Mouse (Mus musculus) yolk sac, embryonic 10.5 days (tissue): ENCODE results near the gene Grn.
A peak's percentile ranks its signal among the peaks of the same experiment; 100 is the strongest.
"Not testable (repeated sequence)": the region's sequence is repeated elsewhere in the genome, so short reads cannot be mapped to it uniquely, and the experiment has no call there.

Experiments used
- DNase-seq: peaks from one replicate; pipeline ENCODE4 v3.0.0-alpha.2; 2017; ENCODE audit warnings: low spot score

Gene Grn

DNA sequence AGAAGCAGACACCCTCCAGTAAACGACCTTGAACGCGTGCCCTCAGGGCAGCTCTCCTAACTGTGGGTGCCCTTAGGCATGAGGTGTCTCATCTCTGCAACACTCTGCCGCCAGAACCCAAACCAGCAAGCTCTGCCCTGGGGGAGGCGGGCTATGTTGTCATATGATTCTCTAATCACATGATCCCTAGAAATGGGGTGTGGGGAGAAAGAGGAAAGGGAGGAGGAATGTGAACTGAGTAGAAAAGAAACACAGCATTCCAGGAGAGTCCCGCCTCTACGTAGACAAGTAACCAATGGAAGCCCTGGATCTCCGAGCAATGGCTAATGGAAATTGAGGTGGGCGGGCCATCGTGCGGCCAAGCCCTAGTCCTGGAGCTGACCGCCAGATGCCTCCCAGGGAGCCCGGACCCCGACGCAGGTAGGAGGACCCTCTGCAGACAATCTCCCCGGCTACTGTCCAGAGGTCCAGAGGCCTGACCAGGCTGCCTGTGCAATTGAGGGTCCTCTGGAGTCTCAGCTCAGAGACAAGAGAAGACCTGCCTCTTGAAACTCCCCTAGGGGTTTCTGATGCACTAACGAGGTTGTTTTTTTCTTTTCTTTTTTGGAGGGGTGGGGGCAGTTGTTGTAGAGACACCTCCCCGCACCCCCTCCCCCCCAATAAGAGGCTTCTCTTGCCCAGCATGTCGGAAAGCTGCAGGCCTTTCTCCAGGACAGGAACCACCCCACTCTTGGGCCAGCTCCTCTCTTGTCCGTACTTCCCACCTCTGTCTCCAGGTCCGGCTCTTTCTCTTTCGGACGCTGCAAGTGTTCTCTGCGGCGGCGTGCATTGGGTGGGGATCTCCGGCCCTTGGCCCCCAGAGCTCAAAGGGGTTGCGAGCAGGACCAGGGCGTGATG is at the start of gene Grn:
Gene Grn (plus strand): TSS at position 195 of the 897 bp plus-strand sequence.
- DNase-seq, result peak; percentile 94

DNA sequence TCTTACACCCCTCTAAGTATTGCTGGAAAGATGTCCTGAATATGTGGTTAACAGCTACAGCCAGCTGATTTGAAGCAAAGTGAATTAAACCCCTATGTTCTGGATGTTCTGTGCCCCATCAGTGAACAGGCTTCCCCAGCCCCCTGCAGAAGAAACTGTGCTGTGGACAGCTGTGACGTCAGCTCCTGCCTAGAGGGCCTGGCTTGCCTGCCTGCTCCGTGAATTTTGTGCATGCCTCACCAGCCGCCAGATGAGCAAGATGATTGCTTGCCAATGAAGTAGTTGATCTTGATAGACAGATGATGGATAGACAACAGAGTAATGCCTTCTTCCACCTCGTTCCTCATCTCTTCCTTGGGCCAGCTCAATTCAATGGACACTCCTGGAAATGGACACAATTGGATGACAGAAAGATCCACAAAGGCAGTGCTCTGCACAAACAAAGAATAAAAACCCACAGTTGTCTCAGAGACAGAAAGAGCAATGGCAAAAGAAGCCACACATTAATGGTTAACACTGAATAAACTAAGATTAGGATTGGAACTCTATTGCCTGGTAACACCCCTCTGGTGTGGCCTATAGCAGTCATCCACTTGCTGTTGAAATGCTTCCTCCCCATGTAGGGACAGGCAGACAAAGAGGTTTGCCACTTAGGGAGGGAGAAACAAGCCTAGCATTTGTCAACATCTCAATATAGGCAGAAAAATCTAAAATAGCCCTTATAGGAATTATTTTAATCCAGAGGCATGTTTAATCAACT is 48.6 kb upstream of the Grn start:
- no peak for DNase-seq

DNA sequence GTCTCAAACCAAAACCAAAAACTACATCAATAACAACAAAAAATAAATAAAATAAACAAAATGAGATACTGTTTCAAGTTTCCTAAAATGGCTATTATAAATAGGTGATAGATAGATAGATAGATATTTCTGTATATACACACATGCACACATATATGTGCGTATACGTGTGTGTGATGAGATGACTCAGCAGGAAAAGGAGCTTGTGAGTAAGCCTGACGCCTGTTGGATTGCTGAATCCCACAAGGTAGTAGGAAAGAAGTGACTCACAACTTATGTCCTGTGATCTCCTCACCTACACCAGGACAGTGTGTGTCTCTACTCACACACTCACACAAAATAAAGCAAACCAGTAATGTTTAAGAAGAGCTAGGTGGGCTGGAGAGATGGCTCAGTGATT is 47.3 kb upstream of the Grn start:
- DNase-seq, result no peak

DNA sequence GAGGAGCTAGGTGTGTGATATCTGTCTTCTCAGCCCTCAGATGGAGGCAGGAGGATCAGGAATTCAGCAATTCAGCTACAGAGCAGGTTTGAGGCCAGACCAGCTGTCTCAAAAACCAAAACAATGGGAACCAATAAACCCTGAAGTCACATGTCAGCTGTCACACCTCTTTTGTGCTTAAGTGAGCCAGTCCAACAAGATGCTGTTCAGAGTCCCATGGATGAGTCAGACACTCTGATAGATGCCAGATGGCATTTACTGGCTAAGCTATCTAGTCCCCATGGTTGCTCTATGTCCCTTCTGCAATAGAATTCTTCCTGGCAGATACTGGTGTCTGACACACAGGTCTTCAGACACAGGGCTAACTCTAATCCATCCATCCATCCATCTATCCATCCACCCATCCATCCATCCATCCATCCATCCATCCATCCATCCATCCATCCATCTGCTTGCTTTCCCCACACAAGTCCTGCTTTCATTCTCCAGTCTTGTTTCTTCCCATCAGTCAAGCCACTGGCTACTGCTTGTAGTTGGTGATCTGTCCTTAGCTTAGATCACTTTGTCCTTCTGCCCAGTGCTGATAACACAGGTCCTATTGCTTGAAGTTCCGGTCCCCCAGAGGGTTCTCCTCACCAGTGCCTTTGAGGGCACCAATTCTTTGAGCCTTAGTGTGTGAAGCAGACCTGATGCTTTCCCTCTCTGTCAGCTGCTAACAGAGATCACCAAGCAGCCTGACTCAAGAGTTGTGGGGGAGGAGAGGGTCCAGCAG is 46.6 kb upstream of the Grn start:
- DNase-seq, result no peak

DNA sequence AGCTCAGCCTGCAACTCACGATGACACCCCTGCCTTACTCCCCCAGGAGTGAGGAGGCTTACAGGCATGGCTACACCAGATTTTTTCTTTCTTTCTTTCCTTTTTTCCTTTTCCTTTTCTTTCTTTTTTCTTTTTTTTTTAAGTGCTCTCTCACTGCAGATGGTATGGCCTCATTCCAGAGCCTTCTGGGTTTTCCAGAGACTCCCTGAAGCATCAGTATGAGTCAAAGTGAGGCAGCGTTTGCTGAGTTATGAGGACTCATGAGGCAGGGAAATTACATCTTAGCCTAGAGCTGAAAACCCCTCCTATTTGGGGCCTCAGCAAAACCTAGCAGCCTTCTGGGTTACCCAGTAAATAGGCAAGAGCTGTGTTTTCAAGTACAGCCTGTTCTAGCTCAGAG is 45.7 kb upstream of the Grn start:
- DNase-seq, result no peak

DNA sequence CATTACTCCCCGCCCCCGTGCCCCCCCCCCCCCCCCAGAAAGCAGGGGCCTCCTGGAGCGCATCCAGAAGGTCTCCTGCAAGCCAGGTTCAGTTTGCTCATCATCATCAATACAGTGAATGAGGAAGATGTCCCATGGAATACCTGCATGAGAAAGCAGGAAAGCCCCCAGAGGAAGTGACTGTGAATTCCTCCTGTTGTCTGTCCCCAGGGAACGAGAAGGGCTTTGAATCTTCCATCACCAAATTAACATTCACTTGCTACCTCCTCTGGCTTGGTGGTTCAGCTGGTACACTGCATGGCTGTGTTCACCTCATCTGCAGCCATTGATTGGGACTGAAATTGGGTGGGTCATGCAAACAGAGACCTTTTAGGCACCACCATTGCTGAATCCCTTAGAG is 45.0 kb upstream of the Grn start:
- DNase-seq, result no peak

DNA sequence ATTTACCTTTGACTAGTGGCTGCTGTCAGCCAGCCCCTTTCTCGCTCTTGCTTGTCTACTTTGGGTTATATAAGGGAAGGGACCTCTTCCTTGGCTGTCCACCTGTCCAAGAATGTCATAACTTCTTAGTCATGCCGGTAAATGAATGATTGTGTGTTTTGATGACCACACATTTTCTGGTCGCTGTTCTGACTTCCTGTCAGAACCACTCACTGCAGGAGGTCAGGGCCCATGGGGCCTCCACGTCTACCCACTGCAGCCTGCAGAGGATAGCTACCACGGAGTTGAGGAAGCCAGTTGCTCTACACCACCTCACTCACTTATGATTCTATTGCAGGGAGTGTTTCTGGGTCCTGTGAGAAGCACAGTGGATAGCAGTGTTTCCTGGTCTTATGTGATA is 44.0 kb upstream of the Grn start:
- DNase-seq, result no peak

DNA sequence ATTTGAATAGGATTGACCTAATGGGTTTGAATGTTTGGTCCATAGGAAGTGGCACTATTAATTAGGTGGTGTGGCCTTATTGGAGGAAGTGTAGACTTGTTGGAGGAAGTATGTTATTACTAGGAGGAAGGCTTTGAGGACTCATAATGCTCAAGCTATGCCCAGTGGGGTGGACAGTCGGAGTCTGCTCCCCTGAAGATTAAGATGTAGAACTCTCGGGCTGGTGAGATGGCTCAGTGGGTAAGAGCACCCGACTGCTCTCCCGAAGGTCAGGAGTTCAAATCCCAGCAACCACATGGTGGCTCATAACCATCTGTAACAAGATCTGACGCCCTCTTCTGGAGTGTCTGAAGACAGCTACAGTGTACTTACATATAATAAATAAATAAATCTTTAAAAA is 40.7 kb upstream of the Grn start:
- DNase-seq, result not testable (repeated sequence)

DNA sequence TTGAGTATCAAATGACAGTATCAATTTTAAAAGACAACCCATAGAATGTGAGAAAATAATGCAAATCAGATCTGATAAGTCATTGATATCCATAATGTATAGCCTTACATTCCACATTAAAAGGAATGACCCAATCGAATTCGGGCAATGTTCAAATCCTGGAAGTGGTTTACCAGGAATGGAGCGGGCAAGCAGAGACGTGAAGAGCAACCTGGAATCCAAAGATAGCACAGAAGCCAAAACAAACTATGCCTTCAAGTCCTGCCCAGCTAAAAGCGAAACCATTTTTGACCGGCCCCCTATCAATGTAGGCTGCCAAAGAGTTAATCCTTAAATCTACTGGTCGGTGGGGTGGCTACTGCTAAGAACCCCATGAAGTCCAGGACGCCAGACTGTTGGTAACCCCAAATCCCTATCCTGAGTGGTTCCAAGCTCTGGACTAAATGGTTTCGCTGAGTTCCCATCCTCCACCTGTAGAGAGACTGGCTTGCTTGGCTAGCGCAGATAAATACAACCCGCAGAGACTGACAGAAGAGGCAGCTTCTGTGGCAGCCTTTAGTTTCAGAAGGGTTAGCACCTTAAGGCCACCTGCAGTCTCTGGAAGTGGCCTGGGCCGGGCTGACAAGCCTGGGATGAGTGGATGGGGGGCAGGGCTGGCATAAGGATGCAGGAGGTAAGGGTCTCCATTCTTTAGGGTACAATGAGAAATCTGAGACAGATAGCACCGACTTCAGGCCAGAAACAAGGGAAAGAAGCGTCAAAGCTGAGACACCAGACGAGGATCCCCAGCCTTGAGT is 37.5 kb upstream of the Grn start:
- DNase-seq, result no peak

DNA sequence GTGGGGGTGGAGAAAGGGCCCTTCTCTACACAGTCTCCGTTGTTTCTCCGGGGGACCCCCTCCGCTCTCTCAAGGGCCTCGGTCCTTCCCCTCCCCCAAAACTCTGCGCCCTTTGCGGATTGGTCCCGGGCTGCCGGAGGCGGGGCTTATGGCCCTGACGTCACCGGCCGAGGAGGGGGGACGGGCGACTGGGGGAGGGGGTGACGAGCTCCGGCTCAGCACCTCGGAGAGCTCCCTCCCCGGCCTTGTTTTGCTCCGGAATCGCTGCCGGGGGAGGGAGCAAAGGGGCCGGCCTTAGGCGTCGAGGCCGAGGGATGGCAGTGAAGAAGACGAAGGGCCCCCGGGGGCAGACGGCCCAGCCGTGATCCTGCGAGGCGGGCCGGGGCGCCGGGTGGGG is 36.9 kb upstream of the Grn start, which contains the start of gene Rundc3a:
Gene Rundc3a (plus strand): TSS at position 166 of the 397 bp plus-strand sequence.
- peak; percentile 85 for DNase-seq

DNA sequence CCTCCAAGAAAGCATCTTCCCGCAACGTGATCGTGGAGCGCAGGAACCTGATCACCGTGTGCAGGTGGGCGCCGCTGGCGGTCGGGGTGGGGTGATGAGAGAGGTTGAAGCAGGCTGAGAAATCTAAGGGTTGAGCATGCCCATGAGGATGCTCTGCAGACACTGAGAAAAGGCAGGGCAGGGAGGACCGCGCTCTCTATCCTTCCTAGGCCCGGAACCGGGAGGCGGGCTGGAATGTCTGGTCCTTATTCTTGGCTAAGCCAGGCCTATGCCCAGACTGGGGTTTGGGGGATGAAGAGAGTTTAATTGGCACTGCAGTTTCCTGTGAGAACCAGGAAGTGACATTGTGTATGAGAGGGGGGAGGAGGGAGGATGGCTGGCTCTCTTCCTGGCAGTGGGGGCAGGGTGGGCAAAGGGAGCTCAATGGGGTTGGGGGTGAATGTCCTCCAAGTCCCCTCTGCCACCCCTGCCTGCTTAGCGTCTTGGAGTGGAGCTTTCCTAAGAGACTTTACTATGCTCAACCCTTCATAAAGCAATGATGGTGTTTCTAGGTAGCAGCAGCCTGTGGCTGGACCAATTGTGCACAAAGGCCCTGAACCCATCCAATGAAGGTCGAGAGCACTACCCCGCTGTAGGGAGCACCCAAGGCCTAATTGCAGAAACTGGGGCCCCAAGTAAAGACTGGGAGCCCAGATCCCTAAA is 36.2 kb upstream of the Grn start:
- no peak for DNase-seq

DNA sequence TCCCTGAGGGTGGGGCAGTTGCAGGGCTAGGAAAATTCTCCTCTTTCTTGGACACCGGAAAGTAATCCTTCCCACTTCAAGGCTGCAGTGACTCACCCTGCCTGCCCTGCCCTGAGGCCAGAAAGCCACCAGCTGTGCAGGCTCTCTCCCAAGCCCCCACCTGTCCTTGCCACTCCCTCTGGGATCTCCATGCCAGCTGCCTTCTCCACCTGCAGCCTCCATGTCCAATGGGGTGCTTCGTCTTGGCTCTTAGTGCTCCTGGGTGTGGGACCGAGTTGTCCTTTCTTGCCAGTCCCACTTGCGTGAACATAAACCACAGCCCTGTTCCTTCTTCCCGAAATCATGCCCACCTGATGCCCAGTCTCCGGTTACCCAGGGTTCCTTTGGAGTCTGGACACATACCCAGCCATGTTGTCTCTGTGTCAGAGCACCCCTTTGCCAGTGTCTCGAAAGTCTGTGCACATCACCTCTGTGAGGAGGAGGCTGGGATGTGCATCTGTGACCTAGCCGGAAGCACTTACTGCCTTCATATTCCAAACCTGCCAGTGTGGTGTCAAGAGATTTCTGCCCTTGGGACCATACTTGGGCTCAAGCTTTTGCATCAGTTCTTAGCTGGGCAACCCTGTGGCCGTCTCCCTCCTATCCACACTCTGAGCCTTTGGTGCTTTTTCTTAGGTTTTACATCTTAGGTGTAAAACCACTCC is 35.5 kb upstream of the Grn start:
- DNase-seq, result no peak

DNA sequence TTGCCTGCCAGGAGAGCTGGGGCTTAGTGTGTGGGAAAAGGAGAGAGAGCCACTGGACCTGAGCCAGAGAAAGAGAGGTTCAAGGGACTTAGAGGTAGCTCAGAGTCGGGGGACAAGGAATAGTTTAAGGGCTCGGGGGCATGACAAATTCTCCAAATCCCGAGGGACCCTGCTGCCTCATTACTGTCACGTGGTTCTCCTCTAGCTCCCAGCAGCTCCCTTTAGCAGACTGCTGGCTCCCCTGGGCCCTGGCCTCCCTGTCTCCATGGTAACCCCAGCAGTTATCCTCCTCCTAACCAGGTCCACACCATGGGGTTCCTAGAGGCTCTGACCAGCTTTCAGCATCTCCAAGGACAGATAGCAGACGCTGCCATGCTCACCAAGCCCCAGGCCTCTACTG is 34.9 kb upstream of the Grn start:
- no peak for DNase-seq

DNA sequence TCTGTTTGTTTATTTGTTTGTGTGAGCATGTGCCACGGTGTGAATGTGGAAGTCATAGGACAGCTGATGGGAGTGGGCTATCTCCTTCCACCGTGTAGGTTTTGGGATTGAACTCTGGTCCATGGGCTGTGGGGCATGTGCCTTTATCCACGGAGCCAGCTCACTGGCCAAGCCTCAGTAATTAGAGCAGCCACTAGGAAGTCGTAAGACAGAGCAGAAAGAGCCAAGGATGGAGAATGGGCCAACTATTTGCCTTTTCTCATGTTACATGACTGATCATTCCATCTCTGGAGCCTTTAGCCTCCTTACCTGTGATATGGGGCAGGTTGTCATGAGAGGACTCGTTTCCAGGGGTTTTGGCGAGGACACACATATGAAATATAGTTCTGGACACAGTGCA is 33.9 kb upstream of the Grn start:
- DNase-seq, result no peak

DNA sequence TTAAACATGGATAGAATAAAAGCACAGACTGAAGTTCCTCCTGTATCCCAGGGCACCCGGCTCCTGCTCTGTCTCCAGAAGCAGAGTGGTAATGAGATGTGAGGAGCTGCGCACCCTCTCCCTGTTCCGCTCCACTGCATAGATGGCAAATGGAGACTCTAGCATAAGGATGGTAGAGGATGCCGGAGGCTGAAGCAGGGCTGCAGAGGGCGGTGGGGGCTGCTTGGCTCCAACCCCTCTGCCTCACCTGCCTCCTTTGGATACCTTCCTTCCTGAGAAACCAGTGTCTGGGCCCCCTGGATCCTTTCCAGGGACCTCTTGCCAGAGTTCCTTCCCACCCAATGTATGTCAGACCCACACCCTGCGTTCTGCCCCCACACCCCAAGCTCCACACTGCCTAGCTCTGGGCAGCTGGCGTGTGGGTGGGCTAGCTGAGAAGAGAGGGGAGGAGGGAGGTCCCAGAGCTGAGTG is 33.4 kb upstream of the Grn start:
- DNase-seq, result no peak

DNA sequence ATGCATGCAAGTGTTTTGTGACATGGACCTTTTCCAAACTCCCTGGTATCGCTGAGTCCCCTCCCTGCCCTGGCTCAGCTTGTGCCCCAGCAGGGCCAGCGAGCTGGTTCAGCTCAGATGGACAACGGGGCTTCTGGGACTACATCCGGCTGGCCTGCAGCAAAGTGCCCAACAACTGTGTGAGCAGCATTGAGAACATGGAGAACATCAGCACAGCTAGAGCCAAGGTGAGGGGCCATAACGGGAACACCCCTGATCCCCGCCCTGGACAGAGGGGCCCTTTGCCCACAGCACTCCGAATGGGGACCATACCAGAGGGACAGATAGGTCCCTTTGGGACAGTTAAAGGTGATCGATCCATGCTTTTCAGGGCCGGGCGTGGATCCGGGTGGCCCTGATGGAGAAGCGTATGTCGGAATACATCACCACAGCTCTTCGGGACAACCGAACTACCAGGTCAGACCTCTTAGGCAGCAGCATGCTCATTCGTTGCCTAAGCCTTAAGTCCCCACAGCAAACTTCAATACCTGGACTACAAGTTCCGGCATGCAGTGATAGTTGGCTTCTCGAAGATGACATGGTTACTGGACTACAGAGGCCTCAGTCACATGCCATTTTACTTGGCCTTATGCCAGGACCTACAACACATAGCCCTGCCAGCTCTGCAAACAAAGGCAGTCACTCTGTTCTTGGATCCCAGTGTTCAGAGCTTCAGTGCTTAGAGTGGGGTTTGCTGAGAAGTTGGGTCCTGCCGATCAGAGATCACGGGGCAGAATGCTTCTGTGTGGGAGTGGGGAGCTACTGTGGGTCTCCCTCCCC is 31.9 kb upstream of the Grn start:
- no peak for DNase-seq

DNA sequence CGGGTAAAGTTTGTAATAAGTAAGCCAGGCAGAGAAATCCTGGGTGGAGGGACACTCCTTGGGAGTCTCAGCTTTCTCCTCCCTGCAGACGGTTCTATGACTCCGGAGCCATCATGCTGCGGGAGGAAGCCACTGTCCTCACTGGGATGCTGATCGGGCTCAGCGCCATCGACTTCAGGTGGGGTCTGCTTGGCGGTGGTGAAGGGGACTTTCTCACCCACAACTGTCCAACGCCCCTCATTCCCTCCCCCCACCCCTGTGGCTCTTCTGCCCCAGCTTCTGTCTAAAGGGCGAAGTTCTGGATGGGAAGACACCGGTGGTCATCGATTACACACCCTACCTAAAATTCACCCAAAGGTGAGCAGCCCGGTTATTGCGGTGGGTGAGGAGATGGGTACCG is 31.0 kb upstream of the Grn start:
- DNase-seq, result no peak

DNA sequence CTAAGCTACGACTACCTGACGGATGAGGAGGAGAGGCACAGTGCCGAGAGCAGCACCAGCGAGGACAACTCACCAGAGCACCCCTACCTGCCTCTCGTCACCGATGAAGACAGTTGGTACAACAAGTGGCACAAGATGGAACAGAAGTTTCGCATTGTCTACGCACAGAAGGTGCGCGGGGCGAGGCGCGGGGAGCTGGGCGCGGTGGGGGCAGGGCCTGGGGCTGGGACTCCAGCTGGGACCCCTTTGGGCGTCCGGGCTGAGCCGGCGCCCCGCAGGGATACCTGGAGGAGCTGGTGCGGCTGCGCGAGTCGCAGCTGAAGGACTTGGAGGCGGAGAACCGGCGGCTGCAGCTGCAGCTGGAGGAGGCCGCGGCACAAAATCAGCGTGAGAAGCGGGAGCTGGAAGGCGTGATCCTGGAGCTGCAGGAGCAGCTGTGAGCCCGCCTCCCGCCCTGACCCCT is 30.5 kb upstream of the Grn start:
- DNase-seq, result no peak

DNA sequence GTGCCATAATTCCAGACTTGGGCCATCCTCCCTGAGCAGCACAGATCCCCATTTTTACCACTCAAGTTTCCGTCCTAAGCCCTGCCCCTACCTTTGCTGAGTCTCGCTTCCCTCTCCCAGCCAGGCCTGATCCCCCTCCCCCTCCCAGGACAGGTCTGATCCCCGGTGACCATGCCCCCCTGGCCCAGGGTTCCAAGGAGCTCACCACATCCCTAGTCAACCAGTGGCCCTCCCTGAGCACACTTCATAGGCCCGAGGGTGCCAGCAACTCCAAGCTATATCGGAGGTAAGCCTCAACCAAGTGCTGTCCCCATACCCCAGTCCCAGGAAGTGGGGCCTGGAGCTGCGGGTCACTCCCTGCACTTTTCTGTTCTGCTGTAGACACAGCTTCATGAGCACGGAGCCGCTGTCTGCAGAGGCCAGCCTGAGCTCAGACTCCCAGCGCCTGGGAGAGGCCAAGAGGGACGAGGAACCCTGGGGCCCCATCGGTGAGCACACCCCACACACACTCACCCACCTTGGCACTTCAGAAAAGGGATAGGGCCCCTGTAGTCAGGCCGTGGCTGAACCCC is 29.5 kb upstream of the Grn start:
- no peak for DNase-seq
